Mouse (Mus musculus): ENCODE data around the gene Usp38. TPM values are rescaled to one million over a fixed set of nuclear protein-coding genes. Genes with fewer than 3 reads are reported as not detected.

The Usp38 gene
- total RNA-seq, 2 experiments from 2014 or later, result 23.4 to 23.5 TPM

GRCm38 (mm10) chr8:80962592-80962983 lies 52.1 kb downstream of the Usp38 start:
- no peak for DNase-seq (ENCODE audit: low spot score in 2 of 2)

- peak in 1 of 2 experiments; percentile 6 for DNase-seq (ENCODE audit: low spot score in 2 of 2)
These were observed 52.7 kb downstream of the Usp38 start for GRCm38 (mm10) chr8:80961937-80962591.

GRCm38 (mm10) chr8:80961070-80961609 lies 53.6 kb downstream of the Usp38 start:
- DNase-seq (ENCODE audit: low spot score in 2 of 2), result no peak

GRCm38 (mm10) chr8:80959588-80960268 lies 55.0 kb downstream of the Usp38 start:
- no peak for DNase-seq (ENCODE audit: low spot score in 2 of 2)

- DNase-seq (ENCODE audit: low spot score in 2 of 2), result no peak
These were observed 57.0 kb downstream of the Usp38 start for GRCm38 (mm10) chr8:80957776-80958175.

- DNase-seq (ENCODE audit: low spot score in 2 of 2), result no peak
These were observed 61.8 kb downstream of the Usp38 start for GRCm38 (mm10) chr8:80952973-80953372.

- no peak for DNase-seq (ENCODE audit: low spot score in 2 of 2)
These were observed 62.4 kb downstream of the Usp38 start for GRCm38 (mm10) chr8:80952235-80952915.

- DNase-seq (ENCODE audit: low spot score in 2 of 2), result no peak
These were observed 66.1 kb downstream of the Usp38 start for GRCm38 (mm10) chr8:80948405-80949183.

- DNase-seq (ENCODE audit: low spot score in 2 of 2), result no peak
These were observed 71.0 kb downstream of the Usp38 start for GRCm38 (mm10) chr8:80943742-80944141.

- DNase-seq (ENCODE audit: low spot score in 2 of 2), result no peak
These were observed 73.1 kb downstream of the Usp38 start for GRCm38 (mm10) chr8:80941621-80942020.

GRCm38 (mm10) chr8:80937814-80938650 lies 76.7 kb downstream of the Usp38 start:
- DNase-seq (ENCODE audit: low spot score in 2 of 2), result no peak

Other genes with a start within 250 kb of the Usp38 start
- 10 to 100 TPM; 17.2 to 21.1 TPM for gene Gab1, start 134.4 kb downstream of the Usp38 start, total RNA-seq (2021)